Mouse (Mus musculus) v-Abl transformed pro-B cells (cell line): ENCODE measurements around the gene Corin.

Source experiments
- in situ Hi-C, 2 experiments: fragments of 400-800 bp; cut with MboI; formaldehyde crosslinking; loops; one replicate each; pipeline ENCODE4 v1.15.1; 2025; ENCODE audit not compliant: unreplicated experiment in 2 of 2

Gene Corin

DNA sequence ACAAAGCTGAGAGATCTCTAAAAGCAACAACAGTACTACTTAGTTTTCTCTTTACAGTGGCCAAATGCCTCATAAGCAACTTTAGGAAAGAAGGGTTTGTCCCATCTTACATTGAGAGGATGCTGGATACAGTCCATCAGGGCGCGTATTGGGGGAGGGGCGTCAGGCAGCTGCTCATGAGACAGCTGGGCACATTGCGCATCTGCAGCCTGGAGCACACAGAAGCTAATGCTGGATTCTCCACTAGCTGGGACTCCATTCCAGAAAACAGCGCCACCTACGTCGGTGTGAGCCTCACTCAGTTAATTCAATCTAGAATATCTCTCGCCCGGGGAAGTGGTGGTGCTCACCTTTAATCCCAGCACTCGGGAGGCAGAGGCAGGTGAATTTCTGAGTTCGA is 60.3 kb downstream of the Corin start:
- in situ Hi-C loops, result no loop called here

DNA sequence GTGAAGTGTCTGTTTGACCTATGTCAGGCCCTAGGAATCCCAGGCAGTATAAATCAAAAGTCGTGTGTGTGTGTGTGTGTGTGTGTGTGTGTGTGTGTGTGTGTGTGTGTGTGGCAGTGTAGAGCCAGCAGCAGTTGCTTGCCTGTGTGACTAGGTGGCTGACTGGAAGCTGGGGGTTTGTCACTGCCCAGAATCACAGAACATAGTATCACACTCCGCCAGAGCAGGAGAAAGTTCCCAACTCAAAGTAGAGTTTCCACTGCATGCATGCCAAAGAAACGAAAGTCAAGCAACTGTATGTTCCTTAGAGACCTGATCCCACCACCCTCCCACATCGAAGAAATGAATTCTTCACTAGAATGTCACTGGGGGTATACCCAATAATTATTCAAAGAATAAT is 61.3 kb downstream of the Corin start:
- in situ Hi-C loops, result no loop called here

DNA sequence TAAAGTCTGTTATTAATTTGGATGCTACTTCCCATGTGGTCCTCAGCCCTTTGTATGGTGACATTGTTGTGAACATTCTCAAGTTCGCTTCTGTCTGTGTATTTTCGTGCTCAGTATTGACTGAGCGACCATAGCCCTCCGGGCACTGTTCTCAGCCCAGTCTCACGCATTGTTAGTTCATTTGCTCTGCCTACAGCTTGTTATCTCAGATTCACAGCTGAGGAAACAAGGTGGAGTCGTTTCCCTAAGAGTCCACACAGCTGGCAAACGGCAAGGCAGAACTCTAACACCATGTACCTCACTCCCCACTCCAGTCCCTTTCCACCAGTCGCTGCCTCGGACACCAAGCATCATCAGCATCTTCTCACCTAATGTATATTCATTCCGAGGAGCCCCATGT is 63.1 kb downstream of the Corin start:
- in situ Hi-C loops, result no loop called here

- in situ Hi-C loops, result no loop called here
Observed at GRCm38 (mm10) chr5:72435085-72435484, 69.2 kb downstream of the Corin start.

GRCm38 (mm10) chr5:72431856-72432255 is 72.4 kb downstream of the Corin start:
- in situ Hi-C loops, result no loop called here

DNA sequence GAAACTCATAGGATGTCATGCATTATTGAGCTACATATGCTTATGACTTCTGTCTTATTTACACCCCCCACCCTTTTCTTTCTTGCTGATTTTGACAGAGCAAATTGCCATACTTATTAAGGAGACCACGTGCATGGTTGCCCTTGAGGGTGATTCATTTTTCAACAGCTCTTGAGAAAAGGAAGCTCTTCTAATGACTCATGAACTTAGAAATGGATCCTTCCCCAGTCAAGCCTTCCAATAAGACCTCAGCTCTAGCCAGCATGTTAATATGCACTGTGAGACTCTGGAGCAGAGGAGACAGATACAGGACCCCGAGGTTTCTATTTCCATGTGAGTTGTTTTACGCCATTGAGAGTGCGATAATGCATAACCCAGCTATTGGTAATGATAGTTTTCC is 76.7 kb downstream of the Corin start:
- in situ Hi-C loops, result no loop called here

- in situ Hi-C loops, result no loop called here
Observed at GRCm38 (mm10) chr5:72425342-72426010, 78.8 kb downstream of the Corin start.

- in situ Hi-C loops, result no loop called here
Observed at GRCm38 (mm10) chr5:72411874-72412329, 92.4 kb downstream of the Corin start.

DNA sequence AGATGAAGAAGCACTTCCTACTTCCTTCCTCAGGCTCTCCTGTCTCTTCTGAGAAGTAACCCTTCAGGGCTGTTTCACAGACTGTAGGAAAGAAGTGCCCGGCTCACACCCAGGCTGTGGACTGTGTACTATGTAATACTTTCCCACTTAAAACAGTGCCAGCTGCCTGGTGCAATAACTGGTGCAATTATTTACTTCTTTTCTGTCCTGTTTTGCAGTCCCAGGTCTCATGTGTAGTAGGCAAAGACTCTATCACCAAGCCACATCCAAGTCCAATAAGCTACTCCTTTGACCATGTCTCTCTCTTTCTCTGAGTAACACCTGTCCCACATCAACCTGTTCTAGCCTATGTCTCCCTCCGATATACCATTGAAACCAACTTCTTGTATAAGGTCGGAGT is 93.4 kb downstream of the Corin start:
- in situ Hi-C loops, result no loop called here

GRCm38 (mm10) chr5:72403376-72403775 is 100.9 kb downstream of the Corin start:
- in situ Hi-C loops, result no loop called here

DNA sequence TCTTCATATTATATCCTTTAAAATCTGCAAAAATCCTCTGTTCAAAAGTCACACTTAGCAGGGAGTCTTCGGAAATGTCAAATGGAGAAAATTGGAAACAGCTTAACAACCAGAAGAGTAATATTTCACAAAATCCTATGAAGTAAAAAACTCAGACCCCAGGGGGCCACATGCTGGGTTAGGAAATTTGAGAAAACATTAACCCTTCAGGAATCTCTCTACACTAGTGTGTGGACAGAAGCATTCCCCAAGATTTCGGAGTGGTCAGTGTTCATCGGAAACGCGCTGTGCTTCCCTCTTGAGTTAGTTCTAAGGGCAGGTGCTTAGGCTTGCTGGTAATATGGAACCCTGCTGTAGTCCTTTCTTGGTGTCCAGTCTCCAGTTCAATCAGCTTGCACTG is 101.4 kb downstream of the Corin start:
- in situ Hi-C loops, result no loop called here

DNA sequence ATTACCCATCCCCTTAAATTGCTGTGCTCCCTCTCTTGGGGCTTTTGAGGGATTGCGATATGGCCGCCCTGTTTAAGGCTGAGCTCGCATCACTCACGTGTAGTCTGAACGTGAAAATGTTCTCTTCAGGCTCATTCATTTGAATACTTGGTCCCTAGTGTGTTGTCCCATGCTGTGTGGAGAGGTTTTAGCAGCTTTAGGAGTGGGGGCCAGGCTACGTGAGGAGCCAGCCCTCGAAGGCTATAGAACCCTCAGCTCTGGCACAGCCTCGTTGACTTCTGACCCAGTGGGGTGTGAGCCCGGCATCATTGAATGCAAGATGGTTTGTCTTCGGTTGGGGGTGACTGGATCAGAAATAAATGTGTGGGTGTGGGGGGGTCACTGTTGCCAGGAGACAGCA is 102.5 kb downstream of the Corin start:
- in situ Hi-C loops, result no loop called here

DNA sequence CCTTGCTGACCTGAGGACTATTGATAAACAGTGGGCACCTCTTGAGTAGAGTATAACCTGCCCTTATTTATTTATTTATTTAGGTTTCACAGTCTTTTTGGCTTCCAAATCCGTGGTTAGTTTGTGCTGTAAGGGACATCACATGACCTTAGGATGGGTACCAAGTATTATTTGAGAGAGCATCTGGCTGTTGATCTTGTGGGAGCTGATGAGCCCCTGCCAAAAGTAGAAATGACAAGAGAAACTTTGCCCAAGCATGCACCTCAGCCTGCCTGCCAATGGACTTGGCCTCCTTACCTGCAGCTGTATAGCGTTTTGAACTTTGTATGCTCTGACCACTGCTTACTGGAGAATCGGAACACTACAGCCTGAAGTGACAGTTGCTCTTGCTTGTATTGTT is 103.0 kb downstream of the Corin start:
- in situ Hi-C loops, result no loop called here

DNA sequence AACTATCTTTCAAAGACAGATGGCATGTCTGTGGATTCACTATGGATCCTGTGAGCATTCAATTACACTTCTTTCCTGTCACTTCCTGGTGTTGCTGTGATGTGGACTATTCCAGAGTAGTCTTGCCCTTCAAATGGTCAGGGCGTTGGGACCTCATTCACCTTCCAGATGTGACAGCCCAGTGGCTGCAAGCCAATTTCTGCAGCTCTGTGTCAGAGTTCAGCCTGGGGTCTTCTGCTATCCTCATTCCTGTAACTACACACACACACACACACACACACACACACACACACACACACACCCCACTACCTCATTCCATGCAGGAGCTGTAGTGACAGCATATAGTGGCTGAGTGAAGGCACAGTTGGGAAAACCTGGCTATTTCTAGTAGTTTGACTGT is 122.1 kb downstream of the Corin start:
- in situ Hi-C loops, result no loop called here

- in situ Hi-C loops, result no loop called here
Observed at GRCm38 (mm10) chr5:72380616-72381015, 123.7 kb downstream of the Corin start.

DNA sequence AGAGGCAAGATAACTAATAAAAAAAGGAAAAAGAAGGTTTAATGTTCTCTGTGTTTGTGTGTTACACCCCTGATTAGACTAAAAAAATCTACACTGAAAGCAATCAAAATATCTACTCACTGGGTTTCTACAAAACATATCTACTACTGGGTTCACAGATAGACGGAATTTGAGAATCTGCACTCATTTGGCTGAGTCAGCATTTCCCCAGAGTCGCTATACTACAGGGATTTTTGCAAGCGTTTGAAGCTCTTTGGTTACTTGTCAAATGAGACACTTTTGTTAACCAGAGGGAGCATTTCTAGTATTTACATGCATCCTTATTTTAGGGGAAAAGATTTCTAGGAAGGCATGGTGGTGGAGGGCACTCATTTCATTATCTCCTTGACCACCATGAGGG is 136.3 kb downstream of the Corin start:
- in situ Hi-C loops, result loop anchor here in 1 of 2 experiments (25.0 kb wide), 3 partner anchors 244 to 1019 kb away; no protein-coding TSS in a partner anchor

DNA sequence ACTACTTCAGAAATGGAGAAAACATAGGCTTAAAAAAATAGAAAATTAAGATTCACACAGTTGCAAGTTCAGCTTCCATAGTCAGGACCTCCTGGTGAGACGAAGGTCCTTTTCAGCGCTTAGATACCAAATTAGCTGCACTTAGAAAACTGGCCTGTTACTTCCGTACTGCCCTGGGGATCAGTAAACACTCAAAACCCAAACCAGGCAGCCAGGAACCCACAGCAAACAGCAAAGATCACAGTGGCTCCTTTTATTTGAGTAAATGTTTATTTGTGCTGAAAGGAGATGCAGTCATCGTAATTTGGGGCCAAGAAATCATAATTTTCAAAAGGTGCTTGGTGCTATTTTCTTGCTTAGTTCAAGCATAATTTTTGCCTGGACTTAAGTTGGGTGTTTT is 138.5 kb downstream of the Corin start:
- in situ Hi-C loops, result loop anchor here in 1 of 2 experiments (25.0 kb wide), 3 partner anchors 246 to 1022 kb away; no protein-coding TSS in a partner anchor

DNA sequence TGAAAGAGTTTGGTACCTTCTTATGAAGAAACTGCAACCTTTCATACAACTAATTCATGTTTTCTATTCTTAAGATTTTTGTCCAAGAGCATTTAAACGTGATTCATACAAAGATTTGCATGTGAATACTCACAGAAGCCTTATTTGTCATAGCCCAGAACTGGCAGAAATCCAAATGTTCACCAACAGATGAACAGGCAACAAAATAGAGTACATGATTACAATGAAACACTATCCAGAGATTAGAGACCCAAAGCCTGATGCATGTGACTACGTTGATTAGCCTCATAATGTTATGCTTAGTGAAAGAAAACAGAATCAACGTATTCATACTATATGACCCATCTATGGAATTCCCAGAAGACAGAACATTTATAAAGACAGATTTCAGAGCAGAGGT is 140.4 kb downstream of the Corin start:
- in situ Hi-C loops, result loop anchor here in 1 of 2 experiments (25.0 kb wide), 3 partner anchors 248 to 1023 kb away; no protein-coding TSS in a partner anchor

- in situ Hi-C loops, result loop anchor here (5.0 to 25.0 kb wide), 8 partner anchors 251 to 1034 kb away; no protein-coding TSS in a partner anchor
Observed at GRCm38 (mm10) chr5:72353746-72354145, 150.5 kb downstream of the Corin start.

GRCm38 (mm10) chr5:72350081-72350758 is 154.1 kb downstream of the Corin start:
- in situ Hi-C loops, result loop anchor here (5.0 to 25.0 kb wide), 8 partner anchors 255 to 1037 kb away; no protein-coding TSS in a partner anchor

- in situ Hi-C loops, result loop anchor here in 1 of 2 experiments (25.0 kb wide), 1 partner anchor 639 kb away; no protein-coding TSS in a partner anchor
Observed at GRCm38 (mm10) chr5:72348591-72348990, 155.7 kb downstream of the Corin start.

GRCm38 (mm10) chr5:72335873-72336272 is 168.4 kb downstream of the Corin start:
- in situ Hi-C loops, result loop anchor here in 1 of 2 experiments (25.0 kb wide), 1 partner anchor 651 kb away; no protein-coding TSS in a partner anchor
